Mouse (Mus musculus): ENCODE results near the gene Hpd. TPM values are rescaled to one million over a fixed set of nuclear protein-coding genes. Genes with fewer than 3 reads are reported as not detected.
"Not testable (repeated sequence)": the region's sequence is repeated elsewhere in the genome, so short reads cannot be mapped to it uniquely, and the experiment has no call there.

Hpd gene
- polyA plus RNA-seq (2014; fragmentation: Nextera tagmentation; extraction: Ambion mirVana) = not detected in 2 replicates

DNA sequence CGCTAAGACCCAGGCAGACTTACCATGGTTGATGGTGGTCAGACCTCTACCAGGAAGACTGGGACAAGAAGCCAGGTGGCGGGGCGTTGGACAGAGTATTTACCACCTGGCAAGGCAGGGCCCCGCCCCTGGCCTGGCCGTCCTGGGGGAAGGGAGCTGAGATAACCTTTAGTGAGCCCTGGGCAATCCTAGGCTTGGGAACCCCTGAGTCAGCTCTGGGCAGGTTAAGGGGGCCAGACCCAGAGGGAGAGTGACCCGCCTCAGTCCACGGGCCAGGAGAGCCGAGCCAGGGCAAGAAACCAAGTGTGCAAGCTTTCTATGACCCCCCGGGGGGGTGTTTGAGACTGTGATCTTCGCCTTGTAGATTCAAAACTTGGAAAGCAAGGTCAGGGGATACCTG, at the start of gene Hpd:
Hpd (minus strand) TSS at position 77 of the 400 bp plus-strand sequence.
- ATAC-seq (ENCODE audit: low read depth) (no peak), DNase-seq (ENCODE audit: low spot score) (no peak)
- no peak within 1 kb of the TSS for H3K9ac ChIP-seq (ENCODE audit: low read depth, low read length)
- H3K4me3 ChIP-seq (ENCODE audit: low read depth, low read length) = no peak within 1 kb of the TSS
- no peaks in the 10 kb centered on the region for H3K9me3 ChIP-seq (ENCODE audit: control insufficient read depth, low read length)
- H3K36me3 ChIP-seq (ENCODE audit: control insufficient read depth, insufficient read depth, low read length) = no peaks in the 10 kb centered on the region
- H3K27me3 ChIP-seq (replicated peaks; ENCODE audit: control insufficient read depth, insufficient read depth, low read length) = no peaks in the 10 kb centered on the region
- WGBS = 83% methylated on average over 10 of the region's 10 CpGs
- no peak within 1 kb of the TSS for H3K27ac ChIP-seq (replicated peaks; ENCODE audit: low read depth, low read length)
- H3K4me1 ChIP-seq (ENCODE audit: control insufficient read depth, insufficient read depth, low read length) = no peaks in the 10 kb centered on the region
- no peak within 1 kb of the TSS for H3K4me2 ChIP-seq (ENCODE audit: low read depth, low read length)

DNA sequence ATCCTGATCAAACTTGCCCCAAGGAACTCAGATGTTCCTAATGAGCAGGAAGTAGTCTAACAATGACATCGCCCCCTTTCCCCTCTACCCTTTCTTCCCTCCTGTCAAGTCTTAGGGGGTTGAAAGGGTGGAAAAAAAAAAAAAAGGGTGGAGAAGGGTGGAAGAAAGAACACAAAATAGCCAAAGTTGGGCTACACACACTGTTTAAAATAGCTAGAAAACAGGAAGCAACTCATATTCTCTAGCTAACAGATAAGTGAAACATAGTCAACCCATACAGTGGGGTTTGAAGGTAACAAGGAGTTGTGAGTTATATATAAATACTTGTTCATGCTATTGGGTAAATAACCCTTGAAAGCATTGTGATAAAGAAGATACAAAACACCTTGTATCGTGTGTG, 49.7 kb upstream of the Hpd start:
- Histone ChIP-seq H3K4me2 (ENCODE audit: low read depth, low read length) (no peak overlapping the region), H3K9me3 (ENCODE audit: control insufficient read depth, low read length) (no peaks in the 10 kb centered on the region), H3K27me3 (replicated peaks; ENCODE audit: control insufficient read depth, insufficient read depth, low read length) (no peaks in the 10 kb centered on the region), H3K4me1 (ENCODE audit: control insufficient read depth, insufficient read depth, low read length) (peaks cover 4% of the 10 kb centered on the region; the same call in 1 of the 2 replicates), H3K27ac (replicated peaks; ENCODE audit: low read depth, low read length) (no peak overlapping the region), H3K36me3 (ENCODE audit: control insufficient read depth, insufficient read depth, low read length) (peaks cover 33% of the 10 kb centered on the region), H3K9ac (ENCODE audit: low read depth, low read length) (no peak overlapping the region), H3K4me3 (ENCODE audit: low read depth, low read length) (no peak overlapping the region)
- WGBS = 86% methylated on average over 2 of the region's 2 CpGs
- DNase-seq (ENCODE audit: low spot score) = no peak
- ATAC-seq (ENCODE audit: low read depth) = no peak

DNA sequence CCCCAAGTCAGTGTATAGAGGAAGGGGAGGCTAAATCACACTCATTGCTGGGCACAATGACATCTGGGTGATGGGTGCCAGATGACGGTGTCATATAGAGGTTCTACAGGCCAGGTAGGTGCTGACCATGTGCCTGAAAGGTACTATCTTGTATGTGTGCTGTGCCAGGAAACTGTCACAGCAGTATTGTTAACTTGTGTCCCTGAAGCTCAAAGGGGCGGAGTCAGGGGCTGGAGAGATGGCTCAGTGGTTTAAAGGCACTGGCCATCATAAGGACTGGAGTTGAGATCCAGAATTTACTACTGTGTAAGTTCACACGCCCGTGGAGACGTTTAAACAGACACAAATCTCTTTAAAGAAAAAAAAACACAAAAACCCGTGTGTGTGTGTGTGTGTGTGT, 46.8 kb upstream of the Hpd start:
- Histone ChIP-seq H3K27ac (replicated peaks; ENCODE audit: low read depth, low read length) (no peak overlapping the region), H3K4me2 (ENCODE audit: low read depth, low read length) (peak overlapping the region; percentile 73), H3K27me3 (replicated peaks; ENCODE audit: control insufficient read depth, insufficient read depth, low read length) (no peaks in the 10 kb centered on the region), H3K9me3 (ENCODE audit: control insufficient read depth, low read length) (no peaks in the 10 kb centered on the region), H3K4me1 (ENCODE audit: control insufficient read depth, insufficient read depth, low read length) (peaks cover 4% of the 10 kb centered on the region; the same call in 1 of the 2 replicates), H3K36me3 (ENCODE audit: control insufficient read depth, insufficient read depth, low read length) (peaks cover 5% of the 10 kb centered on the region), H3K4me3 (ENCODE audit: low read depth, low read length) (peak overlapping the region; percentile 74; the same call in 1 of the 2 replicates), H3K9ac (ENCODE audit: low read depth, low read length) (peak overlapping the region; percentile 86; the same call in 1 of the 2 replicates)
- 91% methylated on average over 6 of the region's 6 CpGs for WGBS
- ATAC-seq (ENCODE audit: low read depth) (no peak), DNase-seq (ENCODE audit: low spot score) (no peak)

DNA sequence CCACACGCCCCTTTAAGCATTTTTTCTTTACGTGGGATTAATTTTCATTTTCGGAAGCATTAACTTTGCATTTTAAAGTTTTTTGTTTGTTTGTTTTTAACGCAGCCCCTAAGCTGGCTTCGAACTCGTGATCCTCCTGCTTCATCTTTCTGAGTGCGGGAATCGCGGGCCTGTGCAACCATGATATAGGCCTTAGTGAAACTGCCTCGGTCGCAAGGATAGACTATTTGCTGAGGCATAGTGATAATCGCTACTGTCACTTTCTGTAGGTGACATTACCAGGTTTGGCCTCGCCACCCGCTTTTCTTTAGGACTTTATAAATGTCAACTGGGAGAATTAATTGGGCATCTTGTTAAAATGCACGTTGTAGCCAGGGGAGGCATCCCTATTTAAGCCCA, 46.0 kb upstream of the Hpd start:
- peak overlapping the region; percentile 73 for H3K4me2 ChIP-seq (ENCODE audit: low read depth, low read length)
- H3K4me1 ChIP-seq (ENCODE audit: control insufficient read depth, insufficient read depth, low read length) = peaks cover 4% of the 10 kb centered on the region; the same call in 1 of the 2 replicates
- ATAC-seq (ENCODE audit: low read depth) (no peak), DNase-seq (ENCODE audit: low spot score) (no peak)
- H3K36me3 ChIP-seq (ENCODE audit: control insufficient read depth, insufficient read depth, low read length) = peaks cover 5% of the 10 kb centered on the region
- no peak overlapping the region for H3K27ac ChIP-seq (replicated peaks; ENCODE audit: low read depth, low read length)
- no peaks in the 10 kb centered on the region for H3K9me3 ChIP-seq (ENCODE audit: control insufficient read depth, low read length)
- H3K9ac ChIP-seq (ENCODE audit: low read depth, low read length) = peak overlapping the region; percentile 86
- no peaks in the 10 kb centered on the region for H3K27me3 ChIP-seq (replicated peaks; ENCODE audit: control insufficient read depth, insufficient read depth, low read length)
- peak overlapping the region; percentile 74 for H3K4me3 ChIP-seq (ENCODE audit: low read depth, low read length)
- 5% methylated on average over 15 of the region's 15 CpGs for WGBS

DNA sequence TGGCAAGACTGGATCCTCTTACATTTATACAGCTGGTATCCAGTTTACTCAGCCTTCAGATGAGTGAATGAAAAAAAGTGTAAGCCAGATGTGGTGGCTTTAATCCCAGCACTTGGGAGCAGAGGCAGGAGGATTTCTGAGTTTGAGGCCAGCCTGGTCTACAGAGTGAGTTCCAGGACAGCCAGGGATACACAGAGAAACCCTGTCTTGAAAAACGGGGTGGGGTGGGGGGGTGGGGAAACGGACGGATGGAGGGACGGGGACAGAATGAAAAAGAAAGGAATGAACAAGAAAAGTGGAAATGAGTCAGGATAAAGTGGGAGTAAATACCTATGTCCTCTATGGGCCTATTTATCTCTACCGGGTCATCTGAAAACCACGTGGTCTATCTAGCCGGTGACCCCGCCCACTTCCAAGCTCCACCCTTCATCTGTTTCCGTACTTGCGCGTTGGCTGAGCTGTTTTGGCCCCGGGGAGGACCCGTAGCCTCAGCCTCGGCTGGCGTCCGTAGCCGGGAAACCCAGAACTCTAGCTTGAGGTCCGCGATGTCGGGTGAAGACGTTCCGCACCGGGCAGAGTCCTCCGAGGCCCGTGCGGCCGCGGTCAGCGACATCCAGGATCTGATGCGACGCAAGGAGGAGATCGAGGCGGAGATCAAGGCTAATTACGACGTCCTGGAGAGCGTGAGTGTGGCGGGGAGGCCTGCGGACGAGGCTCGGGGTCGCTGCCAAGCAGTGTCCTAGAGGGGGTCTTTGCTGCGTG, 45.4 kb upstream of the Hpd start:
- Histone ChIP-seq H3K27ac (replicated peaks; ENCODE audit: low read depth, low read length) (no peak overlapping the region), H3K36me3 (ENCODE audit: control insufficient read depth, insufficient read depth, low read length) (peaks cover 5% of the 10 kb centered on the region; the same call in 1 of the 2 replicates), H3K4me2 (ENCODE audit: low read depth, low read length) (peak overlapping the region; percentile 73), H3K9ac (ENCODE audit: low read depth, low read length) (peak overlapping the region; percentile 86), H3K27me3 (replicated peaks; ENCODE audit: control insufficient read depth, insufficient read depth, low read length) (no peaks in the 10 kb centered on the region), H3K4me3 (ENCODE audit: low read depth, low read length) (peak overlapping the region; percentile 74), H3K4me1 (ENCODE audit: control insufficient read depth, insufficient read depth, low read length) (peaks cover 4% of the 10 kb centered on the region; the same call in 1 of the 2 replicates), H3K9me3 (ENCODE audit: control insufficient read depth, low read length) (no peaks in the 10 kb centered on the region)
- 2% methylated on average over 42 of the region's 42 CpGs for WGBS
- DNase-seq (ENCODE audit: low spot score) = peak; percentile 96
- peak; percentile 94 for ATAC-seq (ENCODE audit: low read depth)

DNA sequence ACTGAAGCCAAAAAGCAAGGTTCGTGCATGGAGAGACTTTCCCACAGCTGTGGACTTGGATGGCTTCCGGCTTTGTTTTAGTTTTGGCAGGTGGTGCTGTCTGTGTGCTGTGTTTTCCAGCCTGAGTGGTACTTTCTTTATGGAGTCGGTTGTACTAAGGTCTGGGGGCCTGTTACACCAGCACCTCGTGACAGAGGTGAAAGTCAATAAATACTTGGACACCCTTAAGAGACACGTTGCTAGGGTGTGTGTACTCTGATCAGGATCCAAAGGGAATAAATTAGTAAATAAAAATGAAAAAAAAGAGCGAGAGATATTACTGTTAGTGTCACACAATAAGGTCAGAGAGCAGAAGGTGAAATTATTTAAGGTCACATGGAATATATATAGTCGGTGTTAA, 44.3 kb upstream of the Hpd start:
- no peak overlapping the region for H3K9ac ChIP-seq (ENCODE audit: low read depth, low read length)
- peaks cover 4% of the 10 kb centered on the region; the same call in 1 of the 2 replicates for H3K4me1 ChIP-seq (ENCODE audit: control insufficient read depth, insufficient read depth, low read length)
- no peak for DNase-seq (ENCODE audit: low spot score)
- H3K36me3 ChIP-seq (ENCODE audit: control insufficient read depth, insufficient read depth, low read length) = peaks cover 5% of the 10 kb centered on the region; the same call in 1 of the 2 replicates
- no peak overlapping the region for H3K4me3 ChIP-seq (ENCODE audit: low read depth, low read length)
- no peak for ATAC-seq (ENCODE audit: low read depth)
- no peak overlapping the region for H3K27ac ChIP-seq (replicated peaks; ENCODE audit: low read depth, low read length)
- no peaks in the 10 kb centered on the region for H3K27me3 ChIP-seq (replicated peaks; ENCODE audit: control insufficient read depth, insufficient read depth, low read length)
- H3K4me2 ChIP-seq (ENCODE audit: low read depth, low read length) = no peak overlapping the region
- no peaks in the 10 kb centered on the region for H3K9me3 ChIP-seq (ENCODE audit: control insufficient read depth, low read length)
- 86% methylated on average over 7 of the region's 7 CpGs for WGBS

DNA sequence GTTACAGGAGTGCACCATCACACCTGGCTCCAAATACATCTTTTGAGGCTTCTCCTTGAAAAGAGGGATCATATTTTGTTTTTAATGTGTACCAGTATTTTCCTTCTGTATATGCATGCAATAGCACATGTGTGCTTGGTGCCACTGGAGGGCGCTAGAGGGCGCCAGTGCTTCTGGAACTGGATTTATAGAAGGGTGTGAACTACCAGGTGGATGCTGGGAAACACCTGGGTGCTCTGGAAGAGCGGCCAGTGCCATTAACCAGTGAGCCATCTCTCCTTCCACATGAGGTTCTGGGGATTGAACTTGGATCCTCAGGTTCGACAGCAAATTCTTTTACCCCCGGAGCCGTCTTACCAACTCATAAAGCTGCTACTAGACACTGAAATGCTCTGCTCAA, 41.3 kb upstream of the Hpd start:
- H3K9ac ChIP-seq (ENCODE audit: low read depth, low read length); H3K4me3 ChIP-seq (ENCODE audit: low read depth, low read length); H3K9me3 ChIP-seq (ENCODE audit: control insufficient read depth, low read length); H3K27me3 ChIP-seq (replicated peaks; ENCODE audit: control insufficient read depth, insufficient read depth, low read length); H3K4me1 ChIP-seq (ENCODE audit: control insufficient read depth, insufficient read depth, low read length); H3K27ac ChIP-seq (replicated peaks; ENCODE audit: low read depth, low read length); H3K36me3 ChIP-seq (ENCODE audit: control insufficient read depth, insufficient read depth, low read length); H3K4me2 ChIP-seq (ENCODE audit: low read depth, low read length); DNase-seq (ENCODE audit: low spot score); ATAC-seq (ENCODE audit: low read depth): not testable (repeated sequence)
- 57% methylated on average over 6 of the region's 6 CpGs for WGBS

DNA sequence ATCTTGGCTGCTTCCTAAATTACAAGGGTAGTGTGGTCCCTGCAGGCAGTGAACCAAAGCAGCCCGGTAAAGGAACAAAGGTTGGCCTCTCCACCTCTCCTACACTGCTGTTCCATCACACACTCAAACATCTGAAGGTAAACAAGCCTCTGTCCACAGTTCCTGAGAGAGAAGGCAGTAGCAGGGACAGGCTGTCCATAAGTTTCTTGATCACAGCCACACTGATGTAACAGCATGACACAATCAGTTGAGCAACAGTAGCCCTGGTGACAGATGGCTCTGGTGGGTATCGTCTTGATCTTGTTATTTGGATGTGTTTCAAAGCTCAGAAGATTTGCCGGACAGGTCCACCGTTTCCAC, 40.5 kb upstream of the Hpd start:
- H3K9me3 ChIP-seq (ENCODE audit: control insufficient read depth, low read length) = no peaks in the 10 kb centered on the region
- H3K27me3 ChIP-seq (replicated peaks; ENCODE audit: control insufficient read depth, insufficient read depth, low read length) = no peaks in the 10 kb centered on the region
- H3K9ac ChIP-seq (ENCODE audit: low read depth, low read length) = no peak overlapping the region
- H3K4me1 ChIP-seq (ENCODE audit: control insufficient read depth, insufficient read depth, low read length) = no peaks in the 10 kb centered on the region
- DNase-seq (ENCODE audit: low spot score) (no peak), ATAC-seq (ENCODE audit: low read depth) (no peak)
- WGBS = 80% methylated on average over 4 of the region's 4 CpGs
- no peak overlapping the region for H3K4me3 ChIP-seq (ENCODE audit: low read depth, low read length)
- no peak overlapping the region for H3K27ac ChIP-seq (replicated peaks; ENCODE audit: low read depth, low read length)
- no peaks in the 10 kb centered on the region for H3K36me3 ChIP-seq (ENCODE audit: control insufficient read depth, insufficient read depth, low read length)
- no peak overlapping the region for H3K4me2 ChIP-seq (ENCODE audit: low read depth, low read length)

Measured in embryonic facial prominence, embryonic 14.5 days (tissue).